Mouse (Mus musculus) liver, embryonic 13.5 days (tissue): ENCODE results near the gene Pithd1. TPM values are rescaled to one million over a fixed set of nuclear protein-coding genes. Genes with fewer than 3 reads are reported as not detected.
A peak's percentile ranks its signal among the peaks of the same experiment; 100 is the strongest.
"Not testable (repeated sequence)": the region's sequence is repeated elsewhere in the genome, so short reads cannot be mapped to it uniquely, and the experiment has no call there.

ENCODE experiments used
- ATAC-seq: fragments of 200-750 bp; cut with Nextera tagmentation; 2 replicates; pipeline ENCODE4 v1.8.0; 2017; ENCODE audit warnings: low read depth, mild to moderate bottlenecking, moderate number of reproducible peaks, moderate library complexity
- DNase-seq: peaks from one replicate; pipeline ENCODE4 v3.0.0; 2022
- H3K27ac ChIP-seq: fragments of 300-500 bp; sonication (generic); 2 replicates; pipeline ENCODE4 v1.5.1; 2015; ENCODE audit warnings: moderate library complexity, mild to moderate bottlenecking, inconsistent platforms
- H3K27me3 ChIP-seq: fragments of 300-500 bp; sonication (generic); 2 replicates; pipeline ENCODE4 v1.6.1; 2015; ENCODE audit warnings: mild to moderate bottlenecking, inconsistent platforms
- H3K36me3 ChIP-seq: fragments of 300-500 bp; sonication (generic); 2 replicates; pipeline ENCODE4 v1.6.1; 2015; ENCODE audit warnings: mild to moderate bottlenecking, inconsistent platforms
- H3K4me1 ChIP-seq: fragments of 300-500 bp; sonication (generic); replicated peaks from 2 replicates; pipeline ENCODE4 v1.6.1; 2015; ENCODE audit warnings: inconsistent platforms
- H3K4me2 ChIP-seq: fragments of 300-500 bp; sonication (generic); 2 replicates; pipeline ENCODE4 v1.6.1; 2015; ENCODE audit warnings: inconsistent platforms, mild to moderate bottlenecking, moderate library complexity
- H3K4me3 ChIP-seq: fragments of 300-500 bp; sonication (generic); replicated peaks from 2 replicates; pipeline ENCODE4 v1.5.1; 2015; ENCODE audit warnings: mild to moderate bottlenecking, inconsistent platforms
- H3K9ac ChIP-seq: fragments of 300-500 bp; sonication (generic); 2 replicates; pipeline ENCODE4 v1.6.1; 2015; ENCODE audit warnings: mild to moderate bottlenecking, inconsistent platforms
- H3K9me3 ChIP-seq: fragments of 300-500 bp; sonication (generic); replicated peaks from 2 replicates; pipeline ENCODE4 v1.6.1; 2016; ENCODE audit warnings: inconsistent platforms
- WGBS: fragments of 180-500 bp; shearing (Covaris S2); methylation state at CpG from one replicate; pipeline ENCODE4 v1.1.7; 2015; ENCODE audit not compliant: insufficient replicate concordance; 5-methylcytosine and 5-hydroxymethylcytosine counted together
- polyA plus RNA-seq: library from polyadenylated mRNA; unstranded; fragments of >200 nt; fragmentation: Nextera tagmentation; extraction: Ambion mirVana; gene quantifications from 2 replicates; pipeline ENCODE4 v1.2.1, GENCODE M21; 2015

Gene Pithd1
- polyA plus RNA-seq, 1 experiment from 2014 or later: 99.8 TPM

DNA sequence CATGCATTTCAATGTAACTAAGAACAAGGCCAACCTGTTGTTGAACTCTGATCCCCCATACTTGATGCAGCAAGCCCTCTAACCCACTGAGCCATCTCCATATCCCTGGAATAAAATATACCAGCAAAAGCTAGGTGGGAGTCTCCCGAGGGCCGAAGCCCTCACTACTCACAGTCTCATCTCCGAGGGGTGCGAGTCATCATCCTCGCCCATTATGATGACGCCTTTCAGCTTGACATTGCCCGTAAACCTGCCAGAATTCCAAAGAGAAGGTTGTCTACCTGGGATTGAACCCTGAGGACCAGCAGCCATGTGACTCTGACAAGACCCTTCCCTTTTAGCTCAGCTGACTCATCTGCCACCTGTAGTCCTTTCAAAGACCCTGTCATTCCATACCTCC lies 1.3 kb downstream of the Pithd1 start:
- Histone ChIP-seq H3K36me3 (peaks cover 50% of the 10 kb centered on the region), H3K27ac (peak overlapping the region; percentile 96), H3K9me3 (no peaks in the 10 kb centered on the region), H3K27me3 (no peaks in the 10 kb centered on the region), H3K9ac (peak overlapping the region; percentile 98), H3K4me2 (peak overlapping the region; percentile 91), H3K4me1 (peaks cover 56% of the 10 kb centered on the region), H3K4me3 (peak overlapping the region; percentile 84)
- no peak for ATAC-seq
- DNase-seq: no peak
- WGBS: 86% methylated on average over 7 of the region's 7 CpGs

DNA sequence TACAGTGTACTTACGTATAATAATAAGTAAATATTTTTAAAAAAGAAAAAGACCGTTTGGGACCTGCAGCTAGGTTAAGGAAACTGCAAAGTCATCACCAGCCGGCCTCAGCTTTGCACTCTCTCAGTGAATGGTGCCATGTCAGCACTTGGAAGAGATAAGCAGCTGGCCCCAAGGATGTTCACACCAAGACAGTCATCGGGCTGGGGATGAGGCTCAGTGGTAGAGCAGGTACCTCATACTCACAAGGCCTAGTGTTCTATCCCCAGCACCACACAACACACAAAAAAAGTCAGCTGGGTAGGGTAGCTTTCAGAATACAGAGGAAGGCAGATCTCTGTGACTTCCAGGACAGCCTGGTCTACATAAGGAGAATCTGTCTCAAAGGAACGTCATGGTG lies 1.9 kb downstream of the Pithd1 start:
- Histone ChIP-seq H3K27ac (peak overlapping the region; percentile 96), H3K9me3 (no peaks in the 10 kb centered on the region), H3K36me3 (peaks cover 56% of the 10 kb centered on the region), H3K4me1 (peaks cover 53% of the 10 kb centered on the region), H3K9ac (peak overlapping the region; percentile 98), H3K4me2 (peak overlapping the region; percentile 91), H3K27me3 (no peaks in the 10 kb centered on the region), H3K4me3 (peak overlapping the region; percentile 84)
- WGBS: 32% methylated on average over 5 of the region's 5 CpGs
- DNase-seq: peak; percentile 87
- peak; percentile 87 for ATAC-seq

DNA sequence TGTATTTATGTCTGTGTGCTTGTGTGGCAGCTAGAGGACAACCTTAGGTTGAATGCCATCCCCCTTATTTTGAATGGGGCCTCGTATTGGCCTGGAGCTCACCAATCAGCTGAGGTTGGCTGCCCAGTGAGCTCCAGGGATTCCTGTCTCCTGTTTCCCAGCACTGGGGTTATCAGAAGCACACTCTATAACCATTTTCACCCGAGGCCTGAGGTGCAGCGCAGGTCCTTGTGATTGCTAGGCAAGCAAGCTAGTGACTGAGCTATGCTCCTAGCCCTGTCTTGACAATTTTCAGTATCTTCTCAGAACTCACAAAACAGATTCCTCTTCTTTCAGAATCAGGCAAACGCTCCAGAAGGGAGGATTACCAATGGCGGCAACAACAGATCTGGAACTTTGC lies 2.5 kb downstream of the Pithd1 start:
- H3K36me3 ChIP-seq: peaks cover 60% of the 10 kb centered on the region
- H3K4me1 ChIP-seq: peaks cover 53% of the 10 kb centered on the region
- no peaks in the 10 kb centered on the region for H3K9me3 ChIP-seq
- H3K27me3 ChIP-seq: no peaks in the 10 kb centered on the region
- peak overlapping the region; percentile 91 for H3K4me2 ChIP-seq
- H3K9ac ChIP-seq: peak overlapping the region; percentile 69
- peak overlapping the region; percentile 96 for H3K27ac ChIP-seq
- ATAC-seq: no peak
- DNase-seq: no peak
- H3K4me3 ChIP-seq: peak overlapping the region; percentile 84
- WGBS: 77% methylated on average over 5 of the region's 5 CpGs

DNA sequence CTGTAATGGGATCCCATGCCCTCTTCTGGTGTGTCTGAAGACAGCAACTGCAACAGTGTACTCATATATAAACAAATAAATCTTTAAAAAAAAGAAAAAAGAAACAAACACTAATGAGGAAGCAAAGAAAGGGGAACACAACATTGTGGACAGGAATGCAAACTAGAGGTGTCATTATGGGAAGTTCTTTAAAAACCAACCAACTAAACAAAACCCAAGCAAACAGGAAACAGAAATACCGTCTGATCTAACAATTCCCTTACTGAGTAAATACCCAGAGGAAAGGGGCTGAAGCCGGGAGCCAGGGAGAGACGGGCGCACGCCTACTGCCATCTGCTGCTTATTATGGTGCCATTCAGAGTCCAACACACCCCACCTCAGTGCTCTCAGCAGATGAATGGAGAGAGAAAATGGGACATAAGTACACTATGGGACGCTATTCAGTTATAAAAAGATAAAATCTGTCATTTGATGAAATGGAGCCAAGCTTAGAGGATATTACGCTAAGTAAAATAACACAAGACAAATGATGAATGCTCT lies 5.5 kb downstream of the Pithd1 start:
- Histone ChIP-seq H3K36me3 (peaks cover 87% of the 10 kb centered on the region), H3K9ac (no peak overlapping the region), H3K9me3 (no peaks in the 10 kb centered on the region), H3K27ac (peak overlapping the region; percentile 39), H3K4me1 (peaks cover 45% of the 10 kb centered on the region), H3K27me3 (no peaks in the 10 kb centered on the region), H3K4me3 (no peak overlapping the region), H3K4me2 (no peak overlapping the region)
- WGBS: 75% methylated on average over 7 of the region's 7 CpGs
- ATAC-seq (no peak), DNase-seq (no peak)

DNA sequence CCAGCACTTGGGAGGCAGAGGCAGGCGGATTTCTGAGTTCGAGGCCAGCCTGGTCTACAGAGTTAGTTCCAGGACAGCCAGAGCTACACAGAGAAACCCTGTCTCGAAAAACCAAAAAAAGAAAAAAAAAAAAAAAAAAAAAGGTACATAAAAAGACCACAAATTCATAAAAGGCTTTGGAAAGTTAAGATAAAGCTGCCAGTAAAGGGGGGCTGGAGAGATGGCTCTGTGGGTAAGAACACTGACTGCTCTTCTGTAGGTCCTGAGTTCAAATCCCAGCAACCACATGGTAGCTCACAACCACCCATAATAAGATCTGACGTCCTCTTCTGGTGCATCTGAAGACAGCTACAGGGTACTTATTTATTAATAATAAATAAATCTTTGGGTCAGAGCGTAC lies 6.8 kb downstream of the Pithd1 start:
- not testable (repeated sequence) for H3K4me2 ChIP-seq, H3K9ac ChIP-seq, H3K27me3 ChIP-seq, H3K27ac ChIP-seq, H3K4me3 ChIP-seq, ATAC-seq, H3K9me3 ChIP-seq, DNase-seq
- peaks cover 94% of the 10 kb centered on the region for H3K36me3 ChIP-seq
- H3K4me1 ChIP-seq: peaks cover 35% of the 10 kb centered on the region
- whole genome bisulfite sequencing: 88% methylated on average over 5 of the region's 5 CpGs

DNA sequence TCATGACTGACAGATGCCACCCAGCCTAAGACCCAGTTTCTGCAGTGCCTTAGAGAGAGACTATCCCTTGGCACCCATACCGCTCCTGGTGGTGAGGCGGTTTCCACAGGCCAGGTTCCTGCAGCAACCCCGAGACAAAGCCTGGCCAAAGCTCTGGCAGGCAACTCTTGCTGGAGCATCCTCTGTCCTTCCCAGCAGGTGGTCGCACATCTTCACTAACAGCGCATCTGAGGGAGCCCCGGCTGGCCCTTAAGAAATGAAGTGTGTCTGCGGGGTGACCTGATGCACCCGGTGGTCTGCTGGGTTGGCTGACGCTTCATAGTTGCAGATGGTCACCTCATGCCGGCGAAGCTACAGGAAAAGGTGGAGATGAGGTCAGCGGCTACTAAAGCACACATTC lies 10.9 kb downstream of the Pithd1 start:
- no peak overlapping the region for H3K27ac ChIP-seq
- H3K9ac ChIP-seq: no peak overlapping the region
- ATAC-seq: no peak
- no peak overlapping the region for H3K4me3 ChIP-seq
- H3K27me3 ChIP-seq: no peaks in the 10 kb centered on the region
- peaks cover 72% of the 10 kb centered on the region for H3K36me3 ChIP-seq
- H3K4me2 ChIP-seq: no peak overlapping the region
- no peaks in the 10 kb centered on the region for H3K9me3 ChIP-seq
- DNase-seq: no peak
- 91% methylated on average over 12 of the region's 12 CpGs for WGBS
- peaks cover 32% of the 10 kb centered on the region for H3K4me1 ChIP-seq

DNA sequence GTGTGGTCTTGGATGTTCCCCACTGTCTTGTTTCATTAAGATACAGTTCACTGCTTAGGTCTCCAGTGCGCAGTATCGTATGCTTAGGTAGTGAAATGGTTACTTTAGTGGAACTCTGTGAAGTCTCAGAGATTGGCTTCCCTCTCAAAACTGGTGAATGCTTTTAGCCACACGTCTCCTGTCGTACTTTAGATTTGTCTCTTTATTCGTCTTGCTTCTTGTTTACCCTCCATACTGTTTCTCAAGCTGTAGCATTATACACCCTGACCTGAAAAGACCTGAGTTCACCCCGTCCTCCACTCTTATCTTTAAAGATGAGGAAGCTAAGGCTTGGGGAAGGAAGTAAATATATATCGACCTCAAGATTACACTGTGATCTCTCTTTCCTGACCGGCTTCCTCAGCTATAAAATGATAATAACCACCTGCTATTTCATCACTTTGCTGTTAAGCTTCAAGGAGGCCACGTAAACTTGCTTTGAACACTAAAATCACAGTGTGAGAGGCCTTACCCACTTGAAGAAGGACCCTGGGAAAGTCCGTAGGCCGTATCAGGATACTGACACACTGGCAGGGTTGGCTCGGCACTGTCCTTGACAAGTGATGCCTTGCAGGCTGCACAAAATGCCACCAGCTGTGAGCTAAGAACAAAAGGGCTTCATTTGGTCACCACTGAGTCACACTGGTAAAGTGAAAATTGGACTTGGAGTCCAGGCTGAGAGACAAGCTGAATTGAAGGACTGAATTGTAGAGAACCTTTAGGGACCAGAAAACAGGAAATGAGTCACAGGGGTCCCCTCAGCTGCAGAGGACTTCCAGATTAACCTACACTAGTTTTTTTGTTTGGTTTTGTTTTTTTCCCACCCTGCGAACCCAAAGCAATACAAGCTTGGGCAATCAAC lies 13.9 kb downstream of the Pithd1 start:
- H3K4me2 ChIP-seq: peak overlapping the region; percentile 86
- H3K4me3 ChIP-seq: peak overlapping the region; percentile 89
- WGBS: 38% methylated on average over 13 of the region's 13 CpGs
- DNase-seq: no peak
- no peaks in the 10 kb centered on the region for H3K9me3 ChIP-seq
- peak overlapping the region; percentile 79 for H3K27ac ChIP-seq
- peaks cover 35% of the 10 kb centered on the region for H3K4me1 ChIP-seq
- no peaks in the 10 kb centered on the region for H3K27me3 ChIP-seq
- peak overlapping the region; percentile 93 for H3K9ac ChIP-seq
- ATAC-seq: peak; percentile 8; the same call in 1 of the 2 replicates
- H3K36me3 ChIP-seq: peaks cover 72% of the 10 kb centered on the region

DNA sequence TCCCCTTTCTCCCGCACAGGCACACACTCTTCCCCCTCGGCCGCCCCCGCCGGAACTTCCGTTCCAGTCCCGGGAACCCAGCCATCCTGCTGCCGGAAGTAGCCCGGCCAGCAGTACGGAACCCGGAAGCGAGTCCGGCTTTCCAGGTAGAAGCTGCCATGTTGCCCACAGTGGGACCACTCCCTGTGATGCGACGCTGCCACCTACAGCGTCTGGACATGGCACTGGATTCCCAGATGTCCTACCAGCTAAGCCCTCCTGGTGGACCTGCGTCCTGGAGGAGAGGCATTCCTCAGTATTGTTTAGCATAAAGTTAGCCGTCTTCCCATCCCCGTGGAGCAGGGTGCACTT lies 14.5 kb downstream of the Pithd1 start, which contains the start of gene Lypla2:
Lypla2 (minus strand) TSS at position 71 of the 351 bp plus-strand sequence.
- WGBS: 1% methylated on average over 19 of the region's 19 CpGs

DNA sequence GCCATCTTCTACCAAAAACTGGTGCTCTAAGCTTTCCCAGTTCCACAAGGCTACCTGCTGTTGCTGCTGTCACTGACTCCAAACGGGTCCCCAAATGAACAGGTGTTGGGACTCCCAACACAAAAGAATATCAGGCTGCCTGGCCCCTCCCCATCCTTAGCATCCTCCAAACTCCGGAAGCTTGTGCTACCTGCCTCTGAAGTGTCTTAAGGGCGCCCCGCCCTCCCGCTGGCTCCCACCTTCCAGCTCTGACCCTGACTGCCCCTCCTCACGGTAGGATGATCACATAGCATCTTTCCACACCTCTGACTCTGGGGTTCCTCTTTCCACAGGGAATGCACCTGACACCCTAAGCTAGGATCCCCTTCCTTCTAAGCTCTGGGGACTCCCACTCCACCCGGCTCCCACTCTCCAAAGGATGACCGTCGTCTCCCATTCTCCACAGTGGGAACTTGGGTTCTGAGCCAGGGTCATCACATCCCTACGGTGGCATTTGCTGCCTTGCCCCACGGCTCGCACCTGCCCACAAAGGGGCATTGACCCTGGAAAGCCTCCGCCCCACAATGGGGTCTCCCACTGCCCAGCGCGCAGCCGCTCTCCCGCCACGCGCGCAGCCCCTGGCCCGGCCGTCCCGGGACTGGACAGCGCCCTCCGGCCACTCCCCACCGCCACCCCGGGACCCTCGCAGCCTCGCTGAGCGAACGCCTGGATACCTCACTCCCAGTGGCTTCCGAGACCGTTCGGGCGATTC lies 15.1 kb downstream of the Pithd1 start:
- Histone ChIP-seq H3K4me3 (peak overlapping the region; percentile 89), H3K9ac (peak overlapping the region; percentile 93), H3K27me3 (no peaks in the 10 kb centered on the region), H3K4me1 (peaks cover 35% of the 10 kb centered on the region), H3K9me3 (no peaks in the 10 kb centered on the region), H3K36me3 (peaks cover 75% of the 10 kb centered on the region), H3K27ac (peak overlapping the region; percentile 79), H3K4me2 (peak overlapping the region; percentile 86)
- DNase-seq (no peak), ATAC-seq (peak; percentile 14)
- 1% methylated on average over 35 of the region's 35 CpGs for WGBS

More for the DNA sequence above, 14.5 kb downstream of the Pithd1 start, which contains the start of gene Lypla2:
- peak within 1 kb of the TSS; percentile 79 for H3K27ac ChIP-seq
- H3K9me3 ChIP-seq: no peaks in the 10 kb centered on the region
- H3K4me3 ChIP-seq: peak within 1 kb of the TSS; percentile 89
- DNase-seq: peak; percentile 68
- H3K4me1 ChIP-seq: peaks cover 35% of the 10 kb centered on the region
- peak; percentile 76 for ATAC-seq
- H3K4me2 ChIP-seq: peak within 1 kb of the TSS; percentile 86
- peak within 1 kb of the TSS; percentile 93 for H3K9ac ChIP-seq
- H3K27me3 ChIP-seq: no peaks in the 10 kb centered on the region
- peaks cover 74% of the 10 kb centered on the region for H3K36me3 ChIP-seq

DNA sequence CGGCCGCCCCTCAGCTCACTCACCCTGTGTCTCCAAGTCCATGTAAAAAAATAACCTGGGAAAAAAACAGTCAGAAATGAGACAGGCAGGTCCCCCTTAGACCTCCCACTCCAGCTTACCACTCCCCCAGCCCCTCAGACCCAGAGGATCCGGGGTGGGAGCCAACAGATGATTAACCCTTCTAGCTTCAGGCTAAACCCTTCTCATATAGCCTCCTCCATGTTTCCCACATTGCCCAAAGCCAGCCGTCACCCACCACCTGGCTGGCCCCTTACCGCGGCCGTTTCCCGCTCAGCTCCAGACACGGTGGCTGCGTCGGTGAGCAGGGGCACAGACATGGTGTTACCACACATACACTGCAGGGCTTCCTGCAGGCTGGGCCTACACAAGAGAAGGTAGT lies 16.5 kb downstream of the Pithd1 start:
- Histone ChIP-seq H3K4me2 (peak overlapping the region; percentile 86), H3K36me3 (peaks cover 75% of the 10 kb centered on the region), H3K9ac (no peak overlapping the region), H3K4me3 (peak overlapping the region; percentile 89; the same call in 1 of the 2 replicates), H3K4me1 (peaks cover 42% of the 10 kb centered on the region), H3K27me3 (no peaks in the 10 kb centered on the region), H3K9me3 (no peaks in the 10 kb centered on the region), H3K27ac (no peak overlapping the region)
- DNase-seq (no peak), ATAC-seq (no peak)
- WGBS: 87% methylated on average over 11 of the region's 11 CpGs

DNA sequence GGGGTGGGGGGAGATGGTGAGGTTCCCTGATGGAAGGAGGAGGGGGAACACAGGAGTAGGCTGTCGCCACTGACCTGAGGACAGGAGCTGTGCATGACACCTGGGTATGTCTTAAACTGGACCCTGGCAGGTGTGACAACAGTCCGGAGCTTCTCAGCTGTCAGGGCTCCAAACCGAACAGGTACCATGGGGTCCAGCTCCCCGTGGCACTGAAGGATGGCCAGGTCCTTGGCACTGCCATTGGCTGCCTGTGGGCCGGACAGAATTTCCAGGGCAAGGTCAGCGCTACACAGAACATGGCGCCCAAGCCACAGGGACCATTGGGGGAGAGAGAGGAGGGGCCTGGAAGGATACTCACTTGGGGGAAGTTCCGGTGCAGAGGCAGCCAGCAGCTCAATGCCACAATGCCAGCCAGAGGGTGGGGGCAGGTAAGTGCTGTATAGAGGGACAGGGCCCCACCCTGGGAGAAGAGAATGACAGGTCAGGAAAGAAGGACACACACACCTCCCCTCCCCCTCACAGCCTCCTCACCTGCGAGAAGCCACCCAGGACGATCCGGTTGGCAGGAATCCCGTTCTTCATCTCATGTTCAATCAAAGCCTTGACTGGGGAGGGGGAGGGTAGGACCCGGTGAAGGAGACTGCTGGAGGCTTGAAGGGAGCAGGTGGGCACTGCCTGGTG lies 17.9 kb downstream of the Pithd1 start:
- no peak overlapping the region for H3K4me2 ChIP-seq

More for the DNA sequence above, 17.9 kb downstream of the Pithd1 start:
- no peaks in the 10 kb centered on the region for H3K9me3 ChIP-seq
- ATAC-seq: no peak
- no peaks in the 10 kb centered on the region for H3K27me3 ChIP-seq
- H3K9ac ChIP-seq: no peak overlapping the region
- H3K4me1 ChIP-seq: peaks cover 54% of the 10 kb centered on the region
- no peak overlapping the region for H3K27ac ChIP-seq
- H3K36me3 ChIP-seq: peaks cover 62% of the 10 kb centered on the region
- WGBS: 83% methylated on average over 13 of the region's 13 CpGs
- DNase-seq: no peak
- H3K4me3 ChIP-seq: no peak overlapping the region
